Mouse (Mus musculus): ENCODE data around the gene Tubb4b.

- TF ChIP-seq EP300 (IDR thresholded peaks at IDR 0.05; ENCODE audit: low read depth), result no peak
- no peak for TF ChIP-seq CTCF (IDR thresholded peaks at IDR 0.05; ENCODE audit: low read depth)
Measured at GRCm38 (mm10) chr2:25218445-25218844, 6.1 kb downstream of the Tubb4b start, which contains the start of gene Fam166a.

Measured in heart, postnatal 0 days (tissue).